Mouse (Mus musculus) erythroblast, embryonic 14.5 days (primary cell): ENCODE results near the gene Nlk.

Source experiments
- GATA1 ChIP-seq: IDR thresholded peaks from 2 replicates; pipeline ENCODE4 v1.6.1; 2012; ENCODE audit warnings: low read length, inconsistent platforms, mixed read lengths
- TAL1 ChIP-seq: IDR thresholded peaks from 3 replicates; pipeline ENCODE4 v1.6.1; 2012; ENCODE audit warnings: low read length, inconsistent platforms, mixed read lengths

GRCm38 (mm10) chr11:78556070-78556469 is 141.1 kb downstream of the Nlk start:
- TF ChIP-seq GATA1 (no peak), TAL1 (no peak)
